Mouse (Mus musculus) heart, adult 18-20 months (tissue): ENCODE results near the gene Tvp23b. TPM values are rescaled to one million over a fixed set of nuclear protein-coding genes. Genes with fewer than 3 reads are reported as not detected.

Source experiments
- DNase-seq, 2 experiments: peaks; one replicate each; pipeline ENCODE4 v3.0.0; 2021 to 2022; ENCODE audit warnings: mixed read lengths in 1 of 2
- total RNA-seq, 2 experiments: library from RNA; stranded (reverse); gene quantifications; 2 replicates each; pipeline ENCODE4 v1.2.3; 2021

Gene Tvp23b
- total RNA-seq, 2 experiments from 2014 or later = 23.6 to 25.2 TPM

DNA sequence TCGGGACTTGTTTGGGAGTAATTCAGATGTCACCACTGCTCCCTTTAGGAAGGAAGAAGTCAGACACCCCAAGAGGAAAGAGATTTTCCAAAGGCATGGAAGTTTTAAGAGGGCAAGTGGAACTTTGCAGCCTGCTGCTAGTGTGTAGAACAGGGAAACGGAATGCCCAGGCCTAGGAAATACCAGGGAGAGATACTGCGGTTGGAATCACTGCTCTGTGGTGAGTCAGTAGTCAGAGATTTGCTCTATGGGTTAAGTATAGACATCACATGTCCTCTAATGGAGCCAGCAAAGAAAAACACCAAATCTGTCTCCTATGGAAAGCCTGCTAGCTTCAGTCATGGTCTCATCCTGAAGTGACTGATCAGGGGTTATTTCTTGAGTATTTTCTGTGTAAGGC lies 60.9 kb downstream of the Tvp23b start:
- DNase-seq = no peak

DNA sequence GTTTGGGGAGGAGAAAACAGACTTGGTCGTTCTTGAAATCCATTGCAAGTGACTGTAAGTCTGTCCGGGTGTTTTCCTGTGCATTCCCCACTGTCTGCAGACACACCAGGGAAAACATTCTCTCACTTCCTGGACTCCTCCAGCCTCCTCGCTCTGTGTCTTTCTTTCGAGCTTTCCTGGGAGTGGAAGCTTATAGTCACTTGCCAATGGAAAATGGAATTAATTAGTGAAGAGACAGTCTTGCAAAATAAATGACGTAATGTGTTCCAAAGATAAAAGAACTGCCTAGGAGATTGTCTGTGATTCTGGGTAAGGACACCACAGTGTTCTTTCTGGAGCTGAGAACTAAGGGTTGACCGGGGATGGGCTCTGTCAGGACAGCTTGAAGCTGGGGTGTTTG lies 64.3 kb downstream of the Tvp23b start:
- peak; percentile 52 to 63 for DNase-seq

DNA sequence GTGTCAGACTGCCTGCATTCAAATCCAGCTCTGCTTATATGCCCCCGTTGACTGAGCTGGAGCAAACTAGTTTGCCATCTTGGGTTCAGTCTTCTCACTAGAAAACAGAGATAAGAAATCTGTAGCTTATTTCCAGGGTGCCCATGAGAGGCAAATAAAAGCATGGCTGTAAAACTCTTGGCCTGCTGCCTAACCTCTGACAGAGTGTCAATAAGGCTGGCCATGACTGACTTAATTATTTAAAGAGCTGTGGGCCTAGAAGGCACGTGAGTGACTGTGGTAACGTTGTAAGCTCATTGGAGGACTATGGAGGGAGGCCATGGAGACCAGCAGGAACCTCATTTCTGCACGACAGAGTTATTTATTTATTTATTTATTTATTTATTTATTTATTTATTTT lies 66.3 kb downstream of the Tvp23b start:
- no peak for DNase-seq

DNA sequence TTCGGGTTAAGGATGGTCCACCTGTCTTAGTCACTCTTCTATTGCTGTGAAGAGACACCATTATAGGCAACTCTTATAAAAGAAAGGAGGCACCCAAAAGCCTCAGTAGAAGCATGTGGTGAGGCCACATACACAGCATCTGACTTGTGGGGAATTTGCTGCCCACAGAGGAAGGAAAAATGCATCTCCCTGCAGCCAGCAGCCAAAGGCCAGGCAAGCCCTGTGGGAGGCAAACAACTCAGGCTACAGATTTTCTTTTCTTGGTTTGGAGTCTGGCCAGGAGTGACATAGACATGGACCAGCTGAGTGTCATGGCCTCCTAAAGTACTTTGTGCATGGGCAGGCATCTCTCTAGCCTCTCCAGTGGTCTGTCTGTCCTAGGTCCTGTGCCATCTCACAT lies 70.3 kb downstream of the Tvp23b start:
- peak in 1 of 2 experiments; percentile 56 for DNase-seq

DNA sequence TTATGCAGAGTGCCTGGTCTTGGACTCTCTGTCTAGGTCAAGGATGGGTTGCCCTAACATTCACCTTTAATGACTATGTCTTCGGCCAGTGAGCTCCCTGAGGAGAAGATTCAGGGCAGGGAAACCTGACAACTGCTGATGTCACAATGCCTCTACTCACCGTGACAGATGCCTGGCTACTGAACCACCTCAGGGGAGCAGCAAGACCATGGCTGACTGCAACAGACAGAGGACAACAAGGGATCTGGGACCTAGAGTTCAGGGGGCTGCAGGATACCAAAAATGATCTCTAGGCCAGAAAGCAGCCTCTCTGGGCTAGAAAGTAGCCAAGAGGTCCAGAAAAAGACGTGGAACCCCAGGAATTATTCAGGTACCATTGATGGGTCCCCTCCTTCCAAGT lies 71.8 kb downstream of the Tvp23b start, which contains the start of gene Cdrt4:
TSS of gene Cdrt4 (plus strand) at position 182 of the 400 bp plus-strand sequence.
- no peak for DNase-seq

DNA sequence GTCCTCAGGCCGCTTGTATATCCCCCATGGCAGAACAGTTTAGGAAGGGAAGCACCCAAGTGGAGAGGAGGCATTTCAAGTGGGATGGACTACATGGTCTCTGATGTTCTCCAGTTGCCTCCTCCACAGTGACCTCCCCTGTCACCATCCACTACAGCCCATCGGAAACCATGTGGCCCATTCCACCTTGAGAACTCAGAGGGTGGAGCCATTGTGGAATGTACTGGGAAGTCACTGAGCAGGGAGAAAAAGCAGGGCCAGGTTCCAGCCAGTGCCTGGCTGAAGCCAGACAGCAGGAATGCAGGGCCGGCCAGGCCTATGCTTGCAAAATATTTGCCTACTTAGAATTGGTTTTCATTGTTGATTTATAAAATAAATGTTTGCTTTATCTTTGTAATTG lies 75.5 kb downstream of the Tvp23b start:
- peak in 1 of 2 experiments; percentile 25 for DNase-seq

DNA sequence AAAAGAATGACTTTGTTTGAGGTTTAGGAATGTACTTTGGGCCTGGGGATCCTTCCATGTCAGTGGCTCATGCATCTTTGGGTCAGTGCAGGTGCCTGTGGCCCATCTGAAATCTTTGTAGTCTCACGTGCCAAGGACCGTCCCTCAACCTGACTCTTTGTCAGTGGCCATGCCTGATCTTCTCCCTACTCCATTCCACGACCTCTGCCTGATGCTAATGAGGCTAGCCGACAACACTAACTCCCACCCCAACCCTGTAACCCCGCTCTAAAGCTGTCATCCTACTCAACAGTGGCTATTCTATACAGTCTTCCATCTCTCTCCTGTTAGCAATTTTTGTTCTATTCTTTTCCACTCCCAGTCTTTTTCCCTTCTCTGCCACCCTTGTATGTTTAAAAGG lies 75.9 kb downstream of the Tvp23b start:
- DNase-seq = no peak

DNA sequence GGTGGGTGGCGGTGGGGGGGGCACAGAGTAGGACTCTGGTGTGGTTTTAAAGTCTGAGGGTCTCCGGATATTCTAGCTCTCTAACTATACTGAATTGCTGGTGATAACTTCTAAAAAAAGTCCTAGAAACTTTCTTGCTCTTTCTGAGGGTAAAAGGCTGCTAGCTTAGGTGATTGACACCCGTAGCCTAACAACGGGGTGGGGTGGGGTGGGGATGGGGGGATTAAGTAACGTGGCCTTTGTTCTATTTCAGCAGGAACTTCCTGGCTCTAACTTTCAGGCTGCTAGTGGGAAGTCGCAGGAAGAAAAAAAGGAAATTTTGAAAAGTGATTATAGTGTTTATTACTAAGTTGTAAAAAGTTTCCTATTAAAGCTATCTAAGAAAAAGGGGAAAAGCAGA lies 76.5 kb downstream of the Tvp23b start:
- DNase-seq = no peak

DNA sequence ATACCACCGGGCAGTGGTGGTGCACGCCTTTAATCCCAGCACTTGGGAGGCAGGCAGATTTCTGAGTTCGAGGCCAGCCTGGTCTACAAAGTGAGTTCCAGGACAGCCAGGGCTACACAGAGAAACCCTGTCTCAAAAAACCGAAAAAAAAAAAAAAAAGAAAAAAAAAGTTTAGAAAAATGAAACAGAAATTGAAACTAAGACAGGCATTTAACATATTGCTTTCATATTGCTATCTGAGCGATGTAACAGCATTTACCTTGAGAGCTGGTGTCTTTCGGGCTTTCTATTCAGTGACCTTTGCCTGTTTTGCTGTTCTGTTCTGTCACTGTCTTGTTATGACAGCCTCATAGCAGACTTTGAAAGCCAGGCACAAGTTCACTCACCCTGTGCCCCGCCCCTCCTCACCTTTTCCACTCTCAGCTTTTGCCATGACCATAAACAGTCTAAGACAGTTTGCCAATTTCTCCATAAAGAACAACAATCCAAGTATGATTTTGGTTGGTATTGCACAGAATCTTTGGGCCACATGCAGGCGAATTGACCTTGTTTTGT lies 78.4 kb downstream of the Tvp23b start:
- DNase-seq = no peak

DNA sequence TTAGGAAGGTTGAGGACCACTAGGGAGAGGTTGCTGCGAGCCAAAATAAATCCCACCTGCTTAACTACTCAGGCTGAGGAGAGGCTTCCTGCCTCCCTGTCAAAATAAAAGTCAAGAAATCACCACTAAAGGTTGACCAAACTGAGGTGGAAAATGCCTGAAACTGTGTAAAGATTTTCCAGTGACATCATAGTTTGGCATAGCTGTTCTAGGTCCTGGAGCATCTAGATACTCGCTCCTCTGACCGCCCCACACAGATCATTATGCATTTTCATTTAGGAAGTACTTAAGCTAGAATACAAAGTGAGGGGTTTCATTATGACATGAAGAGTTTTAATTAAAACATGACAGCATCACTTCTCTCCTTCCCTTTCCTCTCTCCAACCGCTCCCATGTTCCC lies 84.0 kb downstream of the Tvp23b start:
- DNase-seq = no peak

DNA sequence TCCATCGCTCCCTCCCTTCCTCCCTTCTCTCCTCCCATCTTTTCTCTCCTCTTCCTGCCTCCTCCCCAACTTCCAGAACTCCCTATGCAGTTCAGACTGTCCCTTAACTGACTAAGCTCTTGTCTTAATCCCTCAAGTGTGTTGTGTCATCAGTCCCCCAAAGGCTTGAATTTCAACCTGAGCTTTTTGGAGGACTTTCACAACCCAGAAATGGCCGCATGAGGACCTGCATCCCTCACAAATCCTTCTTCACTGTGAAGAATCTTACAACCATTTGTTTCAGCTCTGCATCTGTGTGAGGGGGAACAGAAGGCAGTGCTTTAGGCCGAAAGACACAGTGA lies 87.1 kb downstream of the Tvp23b start:
- DNase-seq = peak in 1 of 2 experiments; percentile 9

Other genes starting within 250 kb of the Tvp23b start
- gene Lrrc75a, start 230.9 kb upstream of the Tvp23b start, total RNA-seq = 1 to 10 TPM; 3.2 to 4.3 TPM
- gene Mmgt2, start 230.8 kb upstream of the Tvp23b start, total RNA-seq = 1 to 10 TPM; 5.4 to 7.1 TPM
- 1 to 10 TPM; 1.8 to 1.9 TPM for gene Zfp287, start 147.6 kb upstream of the Tvp23b start, total RNA-seq
- not detected for gene Gm10428, start 126.4 kb upstream of the Tvp23b start, total RNA-seq
- gene Zfp286, start 90.0 kb upstream of the Tvp23b start, total RNA-seq = under 1 TPM; 0.40 to 0.85 TPM
- gene Trim16, start 59.2 kb upstream of the Tvp23b start, total RNA-seq = 1 to 10 TPM; 4.4 to 8.4 TPM
- under 1 TPM; 0.31 to 0.45 TPM for gene Fbxw10, start 32.4 kb upstream of the Tvp23b start, total RNA-seq
- not detected for gene Cdrt4, start 71.7 kb downstream of the Tvp23b start, total RNA-seq
- not detected for gene Tekt3, start 182.2 kb downstream of the Tvp23b start, total RNA-seq
- gene Pmp22, start 249.5 kb downstream of the Tvp23b start, total RNA-seq = 10 to 100 TPM; 37.4 to 40.8 TPM